In genomic region chr8:44998681-44999277, GRCm38 (mm10) we compare ENCODE assay signal across 9 mouse cellular contexts.
DNase-seq lines count a peak whose midpoint lies in the region; ATAC-seq lines count a peak whose summit lies in the region.
"Had no signal": no experiment of that assay in that cellular context is flagged by ENCODE, and none has a peak within 500 bp of the region (broad histone marks: within the 10 kb centered on the region; RNA-seq: fewer than 3 reads in every experiment).

No protein-coding gene starts in this region.

- H3K4me3 ChIP-seq in intestine, embryonic 14.5 days (ENCODE audit: low read depth, low read length) = no peak overlapping the region
- H3K4me3 ChIP-seq in midbrain, embryonic 11.5 days (ENCODE audit: low read depth, low read length) = no peak overlapping the region
- H3K4me3 ChIP-seq in stomach, embryonic 16.5 days (replicated peaks; ENCODE audit: low read length) = peak overlapping the region; percentile 4; the same call in 1 of the 2 replicates
- H3K4me3 ChIP-seq: liver, embryonic 15.5 days had no signal

- no peaks in the 10 kb centered on the region for H3K27me3 ChIP-seq in intestine, embryonic 14.5 days (replicated peaks; ENCODE audit: control insufficient read depth, insufficient read depth, low read length)
- no peaks in the 10 kb centered on the region for H3K27me3 ChIP-seq in midbrain, embryonic 11.5 days (ENCODE audit: control insufficient read depth, insufficient read depth, low read length)
- H3K27me3 ChIP-seq in stomach, embryonic 16.5 days (ENCODE audit: control insufficient read depth, insufficient read depth, low read length) = no peaks in the 10 kb centered on the region
- H3K27me3 ChIP-seq: liver, embryonic 15.5 days had no signal

- no peaks in the 10 kb centered on the region for H3K9me3 ChIP-seq in intestine, embryonic 14.5 days (ENCODE audit: control insufficient read depth, low read length)
- no peaks in the 10 kb centered on the region for H3K9me3 ChIP-seq in midbrain, embryonic 11.5 days (ENCODE audit: control insufficient read depth, low read length)
- no peaks in the 10 kb centered on the region for H3K9me3 ChIP-seq in stomach, embryonic 16.5 days (replicated peaks; ENCODE audit: control insufficient read depth, low read length)
- H3K9me3 ChIP-seq: liver, embryonic 15.5 days had no signal

- peak; percentile 78 for ATAC-seq in intestine, embryonic 14.5 days (replicated peaks; ENCODE audit: low FRiP score, low TSS enrichment, low read depth)
- ATAC-seq in midbrain, embryonic 11.5 days (ENCODE audit: low FRiP score) = peak; percentile 93
- ATAC-seq in stomach, embryonic 16.5 days (ENCODE audit: insufficient read depth, low FRiP score) = peak; percentile 89
- ATAC-seq in erythroblast, adult 5-6 weeks (replicated peaks; ENCODE audit: low FRiP score, poor library complexity, severe bottlenecking) = no peak

- peaks cover 47% of the 10 kb centered on the region for H3K4me1 ChIP-seq in intestine, embryonic 14.5 days (replicated peaks; ENCODE audit: control insufficient read depth, insufficient read depth, low read length)
- H3K4me1 ChIP-seq in midbrain, embryonic 11.5 days (ENCODE audit: control insufficient read depth, insufficient read depth, low read length) = peaks cover 74% of the 10 kb centered on the region
- peaks cover 63% of the 10 kb centered on the region for H3K4me1 ChIP-seq in stomach, embryonic 16.5 days (ENCODE audit: control insufficient read depth, insufficient read depth, low read length)
- H3K4me1 ChIP-seq: liver, embryonic 15.5 days had no signal

- no peak overlapping the region for H3K9ac ChIP-seq in intestine, embryonic 14.5 days (ENCODE audit: low read length)
- H3K9ac ChIP-seq in midbrain, embryonic 11.5 days (ENCODE audit: low read length) = peak overlapping the region; percentile 21; the same call in 1 of the 2 replicates
- no peak overlapping the region for H3K9ac ChIP-seq in stomach, embryonic 16.5 days (ENCODE audit: low read length)
- H3K9ac ChIP-seq: liver, embryonic 15.5 days had no signal

- DNase-seq in adrenal gland, adult 2 months = peak; percentile 76
- peak; percentile 65 to 71 for DNase-seq in cerebellum, postnatal 36 days
- DNase-seq in gastrocnemius, postnatal 25 days = peak; percentile 37
- DNase-seq in intestine, embryonic 14.5 days (ENCODE audit: low spot score) = peak; percentile 71
- peak; percentile 27 to 35 for DNase-seq in left cerebral cortex, adult 18-20 months (ENCODE audit: low spot score in 2 of 2)
- DNase-seq in midbrain, embryonic 11.5 days (ENCODE audit: low spot score, missing footprints) = peak; percentile 96

- WGBS in intestine, embryonic 14.5 days = 37% methylated on average over 11 of the region's 11 CpGs
- 8% methylated on average over 11 of the region's 11 CpGs for WGBS in midbrain, embryonic 11.5 days
- 21% methylated on average over 11 of the region's 11 CpGs for WGBS in stomach, embryonic 16.5 days

- peak overlapping the region; percentile 37 for H3K4me2 ChIP-seq in intestine, embryonic 14.5 days (ENCODE audit: low read length)
- H3K4me2 ChIP-seq in midbrain, embryonic 11.5 days = peak overlapping the region; percentile 12
- H3K4me2 ChIP-seq in stomach, embryonic 16.5 days (ENCODE audit: low read depth, low read length) = peak overlapping the region; percentile 33
- H3K4me2 ChIP-seq: liver, embryonic 15.5 days had no signal

- H3K36me3 ChIP-seq in intestine, embryonic 14.5 days (ENCODE audit: control insufficient read depth, insufficient read depth, low read length) = no peaks in the 10 kb centered on the region
- no peaks in the 10 kb centered on the region for H3K36me3 ChIP-seq in midbrain, embryonic 11.5 days (ENCODE audit: control insufficient read depth, insufficient read depth, low read length)
- H3K36me3 ChIP-seq in stomach, embryonic 16.5 days (ENCODE audit: control insufficient read depth, insufficient read depth, low read length) = no peaks in the 10 kb centered on the region
- H3K36me3 ChIP-seq: liver, embryonic 15.5 days had no signal

- H3K27ac ChIP-seq in intestine, embryonic 14.5 days (ENCODE audit: low read depth) = peak overlapping the region; percentile 84
- H3K27ac ChIP-seq in midbrain, embryonic 11.5 days (ENCODE audit: low read depth, low read length) = peak overlapping the region; percentile 79
- H3K27ac ChIP-seq in stomach, embryonic 16.5 days (ENCODE audit: low read length) = peak overlapping the region; percentile 80
- H3K27ac ChIP-seq: liver, embryonic 15.5 days had no signal

Comparison
In these comparisons a context has a peak if more than half of its experiments do, and no peak if none do; other contexts are left out.
1. DNase-seq: peak in every context shown above with its lines; median percentile 96 in midbrain, embryonic 11.5 days; 76 in adrenal gland, adult 2 months; 71 in intestine, embryonic 14.5 days; 68 in cerebellum, postnatal 36 days; 37 in gastrocnemius, postnatal 25 days; 31 in left cerebral cortex, adult 18-20 months.